Mouse (Mus musculus) macrophage (primary cell): ENCODE data around the gene Dnah2. TPM values are rescaled to one million over a fixed set of nuclear protein-coding genes. Genes with fewer than 3 reads are reported as not detected.
A peak's percentile ranks its signal among the peaks of the same experiment; 100 is the strongest.

Source experiments
- H3K27ac ChIP-seq: fragments of 350-480 bp; formaldehyde crosslinking; 2 replicates; pipeline ENCODE4 v1.9.0; 2021
- H3K36me3 ChIP-seq: fragments of 350-480 bp; formaldehyde crosslinking; 2 replicates; pipeline ENCODE4 v1.9.0; 2021; ENCODE audit errors: inconsistent target
- H3K4me3 ChIP-seq: fragments of 350-480 bp; formaldehyde crosslinking; 2 replicates; pipeline ENCODE4 v1.9.0; 2021; ENCODE audit errors: inconsistent target
- H3K79me2 ChIP-seq: fragments of 350-480 bp; formaldehyde crosslinking; 2 replicates; pipeline ENCODE4 v1.9.0; 2021; ENCODE audit errors: inconsistent target
- WGBS: methylation state at CpG from one replicate; pipeline ENCODE4 v1.1.7; 2026; ENCODE audit warnings: inconsistent platforms; ENCODE audit not compliant: missing documents; 5-methylcytosine and 5-hydroxymethylcytosine counted together
- polyA plus RNA-seq: library from polyadenylated mRNA; stranded (reverse); fragments of 250-400 nt; gene quantifications from 3 replicates; pipeline ENCODE4 v1.2.4, GENCODE M21; 2018; ENCODE audit warnings: inconsistent platforms

Gene Dnah2
- polyA plus RNA-seq, 1 experiment from 2014 or later = 3.0 TPM

- no peak overlapping the region for H3K4me3 ChIP-seq
- H3K27ac ChIP-seq = no peak overlapping the region
- no peaks in the 10 kb centered on the region for H3K36me3 ChIP-seq
- H3K79me2 ChIP-seq = no peaks in the 10 kb centered on the region
- 88% methylated on average over 4 of the region's 4 CpGs for WGBS
Observed at GRCm38 (mm10) chr11:69388680-69389079, 160.2 kb downstream of the Dnah2 start.

- Histone ChIP-seq H3K79me2 (no peaks in the 10 kb centered on the region), H3K27ac (no peak overlapping the region), H3K4me3 (no peak overlapping the region), H3K36me3 (no peaks in the 10 kb centered on the region)
- WGBS = 82% methylated on average over 5 of the region's 7 CpGs
Observed at GRCm38 (mm10) chr11:69386758-69387157, 162.2 kb downstream of the Dnah2 start.

- H3K36me3 ChIP-seq = no peaks in the 10 kb centered on the region
- 96% methylated on average over 6 of the region's 6 CpGs for WGBS
- H3K27ac ChIP-seq = no peak overlapping the region
Observed at GRCm38 (mm10) chr11:69384979-69385378, 163.9 kb downstream of the Dnah2 start.

GRCm38 (mm10) chr11:69382478-69383105 is 166.3 kb downstream of the Dnah2 start:
- Histone ChIP-seq H3K36me3 (no peaks in the 10 kb centered on the region), H3K4me3 (no peak overlapping the region), H3K27ac (no peak overlapping the region), H3K79me2 (no peaks in the 10 kb centered on the region)
- 93% methylated on average over 10 of the region's 10 CpGs for WGBS

More at GRCm38 (mm10) chr11:69384979-69385378, 163.9 kb downstream of the Dnah2 start:
- no peak overlapping the region for H3K4me3 ChIP-seq
- H3K79me2 ChIP-seq = no peaks in the 10 kb centered on the region

DNA sequence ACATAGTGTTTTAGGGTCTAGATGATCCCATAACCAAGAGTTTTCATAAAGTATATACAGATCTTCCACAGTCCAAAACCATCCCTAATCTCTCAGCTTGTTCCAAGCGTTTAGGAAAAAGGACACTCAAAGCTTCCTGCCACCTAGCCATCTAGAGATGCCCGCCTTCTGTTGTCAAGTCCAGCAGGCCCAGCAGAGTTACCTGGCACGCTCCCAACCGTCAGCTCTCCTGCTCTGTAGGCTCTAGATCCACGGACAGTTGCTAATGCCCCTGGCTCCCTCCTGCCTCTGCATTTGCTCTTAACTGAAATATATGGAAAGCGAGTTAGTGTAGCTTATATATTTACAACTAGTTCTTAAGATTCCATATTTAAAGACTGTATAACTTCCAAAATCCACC is 167.6 kb downstream of the Dnah2 start:
- no peaks in the 10 kb centered on the region for H3K79me2 ChIP-seq
- 92% methylated on average over 6 of the region's 6 CpGs for WGBS
- no peaks in the 10 kb centered on the region for H3K36me3 ChIP-seq
- no peak overlapping the region for H3K4me3 ChIP-seq
- H3K27ac ChIP-seq = no peak overlapping the region

GRCm38 (mm10) chr11:69379600-69379999 is 169.3 kb downstream of the Dnah2 start:
- 31% methylated on average over 3 of the region's 3 CpGs for WGBS
- Histone ChIP-seq H3K4me3 (no peak overlapping the region), H3K36me3 (no peaks in the 10 kb centered on the region), H3K27ac (peak overlapping the region; percentile 59), H3K79me2 (no peaks in the 10 kb centered on the region)

GRCm38 (mm10) chr11:69377766-69378165 is 171.1 kb downstream of the Dnah2 start:
- 63% methylated on average over 3 of the region's 3 CpGs for WGBS
- Histone ChIP-seq H3K79me2 (no peaks in the 10 kb centered on the region), H3K27ac (no peak overlapping the region), H3K36me3 (no peaks in the 10 kb centered on the region), H3K4me3 (no peak overlapping the region)

- Histone ChIP-seq H3K4me3 (no peak overlapping the region), H3K36me3 (no peaks in the 10 kb centered on the region), H3K27ac (no peak overlapping the region), H3K79me2 (no peaks in the 10 kb centered on the region)
- 77% methylated on average over 4 of the region's 4 CpGs for WGBS
Observed at GRCm38 (mm10) chr11:69375646-69376045, 173.3 kb downstream of the Dnah2 start.

DNA sequence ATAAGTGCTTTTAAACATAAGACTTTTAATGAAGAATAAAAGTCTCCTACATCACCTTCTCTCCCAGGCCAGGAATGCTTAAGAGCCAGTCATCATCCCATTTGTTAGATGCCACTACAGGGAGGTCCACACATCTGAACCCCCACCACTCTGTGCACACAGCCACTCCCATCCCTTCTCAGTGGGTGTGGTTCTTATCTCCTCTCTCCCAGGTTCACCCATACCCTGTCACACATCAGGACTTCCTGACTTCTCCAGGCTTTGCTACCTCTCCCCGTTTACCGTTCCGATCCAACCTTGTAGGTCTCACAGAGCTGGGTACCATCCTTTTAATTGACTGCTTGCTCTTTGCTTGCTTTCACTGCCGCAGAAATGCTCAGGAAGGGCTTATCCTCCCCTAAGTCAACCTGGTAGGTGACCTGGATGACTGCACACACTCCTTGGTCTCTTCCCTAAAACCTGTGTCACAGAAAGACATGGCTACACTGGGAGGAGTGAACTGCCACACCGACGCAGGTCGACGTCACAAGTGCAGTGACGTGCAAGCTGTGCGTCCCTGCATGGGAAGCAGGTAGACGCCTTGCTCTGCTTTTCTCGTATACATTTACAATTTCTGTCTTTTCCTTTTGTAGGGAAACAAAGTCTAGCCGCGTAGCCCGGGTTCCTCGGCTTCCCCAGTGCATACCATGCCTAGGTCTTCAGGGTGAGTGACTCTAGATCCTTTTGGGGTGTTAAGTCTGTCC is 175.5 kb downstream of the Dnah2 start:
- H3K4me3 ChIP-seq = no peak overlapping the region
- 92% methylated on average over 16 of the region's 16 CpGs for WGBS
- H3K36me3 ChIP-seq = no peaks in the 10 kb centered on the region
- H3K79me2 ChIP-seq = no peaks in the 10 kb centered on the region
- no peak overlapping the region for H3K27ac ChIP-seq

DNA sequence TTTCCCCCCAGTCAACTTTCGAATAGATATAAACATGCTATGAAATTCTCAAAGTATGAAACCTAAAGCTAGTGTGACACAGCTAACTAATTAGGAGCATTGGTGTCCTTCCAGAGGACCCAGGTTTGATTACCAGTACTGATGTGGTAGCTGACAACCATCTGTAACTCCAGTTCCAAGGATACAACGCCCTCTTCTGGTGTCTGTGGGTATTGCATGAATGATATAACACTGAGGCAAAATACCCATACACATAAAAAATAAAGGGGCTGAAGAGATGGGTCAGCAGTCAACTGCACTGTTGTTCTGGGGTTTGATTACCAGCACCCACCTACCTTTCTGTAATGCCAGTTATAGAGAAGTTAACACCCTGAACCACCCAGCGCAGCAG is 176.1 kb downstream of the Dnah2 start:
- WGBS = 64% methylated on average over 3 of the region's 3 CpGs
- Histone ChIP-seq H3K4me3 (no peak overlapping the region), H3K27ac (no peak overlapping the region), H3K36me3 (no peaks in the 10 kb centered on the region), H3K79me2 (no peaks in the 10 kb centered on the region)

- H3K4me3 ChIP-seq = no peak overlapping the region
Observed at GRCm38 (mm10) chr11:69372056-69372779, 176.7 kb downstream of the Dnah2 start.

GRCm38 (mm10) chr11:69371601-69372000 is 177.3 kb downstream of the Dnah2 start:
- H3K79me2 ChIP-seq = no peaks in the 10 kb centered on the region
- H3K36me3 ChIP-seq = no peaks in the 10 kb centered on the region
- H3K27ac ChIP-seq = no peak overlapping the region
- WGBS = 88% methylated on average over 12 of the region's 12 CpGs
- no peak overlapping the region for H3K4me3 ChIP-seq

More at GRCm38 (mm10) chr11:69372056-69372779, 176.7 kb downstream of the Dnah2 start:
- no peaks in the 10 kb centered on the region for H3K79me2 ChIP-seq
- H3K27ac ChIP-seq = no peak overlapping the region
- WGBS = 76% methylated on average over 12 of the region's 12 CpGs
- no peaks in the 10 kb centered on the region for H3K36me3 ChIP-seq

DNA sequence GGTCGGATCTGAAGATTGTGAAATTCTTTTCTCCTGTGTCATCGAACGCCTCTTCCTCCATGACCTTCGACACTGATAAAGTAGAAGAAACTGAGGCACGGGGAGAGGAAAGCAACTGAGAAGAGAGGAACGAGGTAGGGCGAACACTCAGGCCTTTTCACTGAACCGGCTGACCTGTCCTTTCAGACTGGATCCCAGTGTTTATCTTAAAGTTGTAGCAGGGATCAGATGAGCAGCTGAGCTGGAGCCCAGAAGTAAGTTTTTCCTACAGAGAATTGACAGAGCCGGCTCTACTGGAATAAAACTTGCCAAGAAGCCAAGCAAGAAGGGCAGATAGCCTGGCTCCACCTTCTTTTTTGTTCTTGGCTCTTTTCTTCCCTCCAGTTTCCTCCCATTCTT is 178.1 kb downstream of the Dnah2 start:
- Histone ChIP-seq H3K27ac (no peak overlapping the region), H3K4me3 (no peak overlapping the region), H3K79me2 (peaks cover under 1% of the 10 kb centered on the region; the same call in 1 of the 2 replicates), H3K36me3 (no peaks in the 10 kb centered on the region)
- WGBS = 75% methylated on average over 7 of the region's 9 CpGs
